Mouse (Mus musculus) stomach, embryonic 15.5 days (tissue): Measurements from ENCODE around the gene Palld. TPM values are rescaled to one million over a fixed set of nuclear protein-coding genes. Genes with fewer than 3 reads are reported as not detected.

Experiments
- ATAC-seq: fragments of 200-750 bp; cut with Nextera tagmentation; 2 replicates; pipeline ENCODE4 v1.8.0; 2017; ENCODE audit warnings: low read depth, moderate number of reproducible peaks, moderate TSS enrichment; ENCODE audit not compliant: insufficient read depth, low FRiP score
- H3K27ac ChIP-seq: fragments of 300-500 bp; sonication (generic); 2 replicates; pipeline ENCODE4 v1.5.1; 2015; ENCODE audit warnings: mild to moderate bottlenecking, inconsistent platforms
- H3K27me3 ChIP-seq: fragments of 300-500 bp; sonication (generic); replicated peaks from 2 replicates; pipeline ENCODE4 v1.6.1; 2015; ENCODE audit warnings: inconsistent platforms
- H3K36me3 ChIP-seq: fragments of 300-500 bp; sonication (generic); 2 replicates; pipeline ENCODE4 v1.6.1; 2015; ENCODE audit warnings: inconsistent platforms
- H3K4me1 ChIP-seq: fragments of 300-500 bp; sonication (generic); 2 replicates; pipeline ENCODE4 v1.6.1; 2015; ENCODE audit warnings: inconsistent platforms
- H3K4me2 ChIP-seq: fragments of 300-500 bp; sonication (generic); 2 replicates; pipeline ENCODE4 v1.6.1; 2015; ENCODE audit warnings: mild to moderate bottlenecking, inconsistent platforms
- H3K4me3 ChIP-seq: fragments of 300-500 bp; sonication (generic); replicated peaks from 2 replicates; pipeline ENCODE4 v1.5.1; 2015; ENCODE audit warnings: inconsistent platforms
- H3K9ac ChIP-seq: fragments of 300-500 bp; sonication (generic); 2 replicates; pipeline ENCODE4 v1.6.1; 2015; ENCODE audit warnings: inconsistent platforms
- H3K9me3 ChIP-seq: fragments of 300-500 bp; sonication (generic); 2 replicates; pipeline ENCODE4 v1.6.1; 2016; ENCODE audit warnings: inconsistent platforms
- WGBS: fragments of 180-500 bp; shearing (Covaris S2); methylation state at CpG from one replicate; pipeline ENCODE4 v1.1.7; 2015; 5-methylcytosine and 5-hydroxymethylcytosine counted together
- polyA plus RNA-seq: library from polyadenylated mRNA; unstranded; fragments of >200 nt; fragmentation: Nextera tagmentation; extraction: Ambion mirVana; gene quantifications from 2 replicates; pipeline ENCODE4 v1.2.1, GENCODE M21; 2015

Palld gene
- polyA plus RNA-seq, 1 experiment from 2014 or later = 95.5 TPM

GRCm38 (mm10) chr8:61712426-61712825 is 190.1 kb downstream of the Palld start:
- no peak for ATAC-seq
- WGBS = 81% methylated on average over 2 of the region's 2 CpGs

GRCm38 (mm10) chr8:61708586-61709305 is 193.7 kb downstream of the Palld start:
- Histone ChIP-seq H3K36me3 (no peaks in the 10 kb centered on the region), H3K9me3 (no peaks in the 10 kb centered on the region), H3K9ac (no peak overlapping the region), H3K4me3 (no peak overlapping the region), H3K27ac (no peak overlapping the region), H3K4me1 (no peaks in the 10 kb centered on the region; the same call in 1 of the 2 replicates), H3K4me2 (no peak overlapping the region), H3K27me3 (no peaks in the 10 kb centered on the region)
- 85% methylated on average over 8 of the region's 8 CpGs for WGBS
- no peak for ATAC-seq

More at GRCm38 (mm10) chr8:61712426-61712825, 190.1 kb downstream of the Palld start:
- peak overlapping the region; percentile 78; the same call in 1 of the 2 replicates for H3K27ac ChIP-seq
- no peak overlapping the region for H3K9ac ChIP-seq
- no peaks in the 10 kb centered on the region for H3K36me3 ChIP-seq
- H3K27me3 ChIP-seq = no peaks in the 10 kb centered on the region
- H3K4me1 ChIP-seq = peaks cover 5% of the 10 kb centered on the region; the same call in 1 of the 2 replicates
- H3K9me3 ChIP-seq = no peaks in the 10 kb centered on the region
- H3K4me2 ChIP-seq = no peak overlapping the region
- no peak overlapping the region for H3K4me3 ChIP-seq

GRCm38 (mm10) chr8:61705491-61705890 is 197.0 kb downstream of the Palld start:
- 0 out of 2 replicates have a peak, but pooled peaks cover under 1% of the 10 kb centered on the region for H3K36me3 ChIP-seq
- no peak overlapping the region for H3K4me3 ChIP-seq
- WGBS = 83% methylated on average over 3 of the region's 3 CpGs
- H3K27me3 ChIP-seq = no peaks in the 10 kb centered on the region
- H3K9ac ChIP-seq = no peak overlapping the region
- H3K4me2 ChIP-seq = no peak overlapping the region
- no peaks in the 10 kb centered on the region; the same call in 1 of the 2 replicates for H3K4me1 ChIP-seq
- no peaks in the 10 kb centered on the region for H3K9me3 ChIP-seq
- H3K27ac ChIP-seq = no peak overlapping the region
- ATAC-seq = no peak

GRCm38 (mm10) chr8:61702122-61702521 is 200.4 kb downstream of the Palld start:
- no peak overlapping the region for H3K27ac ChIP-seq
- H3K27me3 ChIP-seq = no peaks in the 10 kb centered on the region
- no peak overlapping the region for H3K4me3 ChIP-seq
- H3K4me2 ChIP-seq = no peak overlapping the region
- ATAC-seq = no peak
- peaks cover 3% of the 10 kb centered on the region; the same call in 1 of the 2 replicates for H3K4me1 ChIP-seq
- H3K36me3 ChIP-seq = 0 out of 2 replicates have a peak, but pooled peaks cover 2% of the 10 kb centered on the region
- H3K9me3 ChIP-seq = no peaks in the 10 kb centered on the region
- H3K9ac ChIP-seq = no peak overlapping the region
- 71% methylated on average over 8 of the region's 8 CpGs for WGBS

GRCm38 (mm10) chr8:61700932-61701681 is 201.4 kb downstream of the Palld start:
- H3K27ac ChIP-seq = no peak overlapping the region
- ATAC-seq = no peak

GRCm38 (mm10) chr8:61700298-61700697 is 202.2 kb downstream of the Palld start:
- Histone ChIP-seq H3K36me3 (0 out of 2 replicates have a peak, but pooled peaks cover 2% of the 10 kb centered on the region), H3K27me3 (no peaks in the 10 kb centered on the region), H3K4me2 (no peak overlapping the region), H3K27ac (no peak overlapping the region), H3K4me1 (peaks cover 3% of the 10 kb centered on the region; the same call in 1 of the 2 replicates), H3K9ac (no peak overlapping the region), H3K4me3 (no peak overlapping the region), H3K9me3 (no peaks in the 10 kb centered on the region)
- no peak for ATAC-seq
- 81% methylated on average over 1 of the region's 1 CpGs for WGBS

More at GRCm38 (mm10) chr8:61700932-61701681, 201.4 kb downstream of the Palld start:
- Histone ChIP-seq H3K4me2 (no peak overlapping the region), H3K27me3 (no peaks in the 10 kb centered on the region), H3K9me3 (no peaks in the 10 kb centered on the region), H3K4me3 (no peak overlapping the region), H3K4me1 (peaks cover 3% of the 10 kb centered on the region; the same call in 1 of the 2 replicates), H3K9ac (no peak overlapping the region), H3K36me3 (0 out of 2 replicates have a peak, but pooled peaks cover 2% of the 10 kb centered on the region)
- 69% methylated on average over 9 of the region's 9 CpGs for WGBS

GRCm38 (mm10) chr8:61698959-61699358 is 203.5 kb downstream of the Palld start:
- no peak overlapping the region for H3K4me2 ChIP-seq
- peaks cover 3% of the 10 kb centered on the region; the same call in 1 of the 2 replicates for H3K4me1 ChIP-seq
- H3K27me3 ChIP-seq = no peaks in the 10 kb centered on the region
- ATAC-seq = no peak
- H3K9ac ChIP-seq = no peak overlapping the region
- no peak overlapping the region for H3K4me3 ChIP-seq
- H3K27ac ChIP-seq = no peak overlapping the region
- WGBS = 80% methylated on average over 2 of the region's 2 CpGs
- no peaks in the 10 kb centered on the region for H3K9me3 ChIP-seq
- H3K36me3 ChIP-seq = 0 out of 2 replicates have a peak, but pooled peaks cover 2% of the 10 kb centered on the region

- Histone ChIP-seq H3K4me1 (peaks cover 3% of the 10 kb centered on the region; the same call in 1 of the 2 replicates), H3K4me3 (no peak overlapping the region), H3K27me3 (no peaks in the 10 kb centered on the region), H3K36me3 (0 out of 2 replicates have a peak, but pooled peaks cover 2% of the 10 kb centered on the region), H3K27ac (peak overlapping the region; percentile 44; the same call in 1 of the 2 replicates), H3K4me2 (no peak overlapping the region), H3K9ac (no peak overlapping the region), H3K9me3 (no peaks in the 10 kb centered on the region)
- ATAC-seq = no peak; the same call in 1 of the 2 replicates
- 56% methylated on average over 7 of the region's 7 CpGs for WGBS
These were observed 204.6 kb downstream of the Palld start for GRCm38 (mm10) chr8:61697728-61698385.

- Histone ChIP-seq H3K27ac (no peak overlapping the region), H3K9me3 (no peaks in the 10 kb centered on the region), H3K36me3 (0 out of 2 replicates have a peak, but pooled peaks cover 2% of the 10 kb centered on the region), H3K4me1 (peaks cover 3% of the 10 kb centered on the region; the same call in 1 of the 2 replicates), H3K27me3 (no peaks in the 10 kb centered on the region), H3K9ac (no peak overlapping the region), H3K4me2 (no peak overlapping the region), H3K4me3 (no peak overlapping the region)
- 87% methylated on average over 2 of the region's 2 CpGs for WGBS
- ATAC-seq = no peak
These were observed 205.5 kb downstream of the Palld start for GRCm38 (mm10) chr8:61696846-61697455.

GRCm38 (mm10) chr8:61695416-61695815 is 207.1 kb downstream of the Palld start:
- Histone ChIP-seq H3K4me1 (peaks cover 3% of the 10 kb centered on the region; the same call in 1 of the 2 replicates), H3K9me3 (no peaks in the 10 kb centered on the region), H3K4me2 (no peak overlapping the region), H3K4me3 (no peak overlapping the region), H3K36me3 (0 out of 2 replicates have a peak, but pooled peaks cover 1% of the 10 kb centered on the region), H3K27ac (no peak overlapping the region), H3K27me3 (no peaks in the 10 kb centered on the region), H3K9ac (no peak overlapping the region)
- WGBS = 43% methylated on average over 1 of the region's 1 CpGs
- no peak for ATAC-seq

- WGBS = 71% methylated on average over 4 of the region's 4 CpGs
- H3K9ac ChIP-seq = no peak overlapping the region
- no peaks in the 10 kb centered on the region for H3K9me3 ChIP-seq
- H3K4me2 ChIP-seq = no peak overlapping the region
- H3K4me3 ChIP-seq = no peak overlapping the region
- no peak for ATAC-seq
- no peaks in the 10 kb centered on the region for H3K36me3 ChIP-seq
- H3K27ac ChIP-seq = no peak overlapping the region
- no peaks in the 10 kb centered on the region for H3K4me1 ChIP-seq
- no peaks in the 10 kb centered on the region for H3K27me3 ChIP-seq
These were observed 209.6 kb downstream of the Palld start for GRCm38 (mm10) chr8:61692866-61693265.
